Mouse (Mus musculus) layer of hippocampus, postnatal 36 days (tissue): ENCODE data around the gene Rhox4e. TPM values are rescaled to one million over a fixed set of nuclear protein-coding genes. Genes with fewer than 3 reads are reported as not detected.
"Not testable (repeated sequence)": the region's sequence is repeated elsewhere in the genome, so short reads cannot be mapped to it uniquely, and the experiment has no call there.

Experiments
- DNase-seq, 2 experiments: peaks; one replicate each; pipeline ENCODE4 v3.0.0; 2022
- total RNA-seq, 2 experiments: library from RNA; stranded (reverse); gene quantifications; 2 replicates each; pipeline ENCODE4 v1.2.3; 2021

Gene Rhox4e
- not detected for total RNA-seq

DNA sequence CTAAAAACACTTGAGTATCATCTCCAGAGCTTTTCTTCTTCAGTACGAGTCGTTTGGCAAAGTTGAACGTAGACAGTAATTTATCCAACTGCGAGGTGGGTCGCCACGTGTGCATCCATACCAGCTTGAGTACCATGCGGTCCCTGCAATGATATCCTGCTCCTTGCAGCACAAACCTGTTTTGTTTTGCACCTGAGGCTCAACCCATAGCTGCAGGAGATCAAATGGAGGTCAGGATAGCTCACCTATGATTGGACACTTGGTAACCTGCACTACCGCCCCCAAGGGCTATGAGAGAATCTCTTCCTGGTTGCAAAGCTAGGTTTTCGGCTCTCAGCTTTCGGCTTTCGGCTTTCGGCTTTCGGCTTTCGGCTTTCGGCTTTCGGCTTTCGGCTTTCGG, at the start of gene Rhox4e:
Gene Rhox4e (plus strand): TSS at position 301 of the 400 bp plus-strand sequence.
- not testable (repeated sequence) for DNase-seq

GRCm38 (mm10) chrX:37514059-37514458, 43.2 kb upstream of the Rhox4e start, which contains the start of gene Rhox4d:
Gene Rhox4d (plus strand): TSS chrX:37514359.
- not testable (repeated sequence) for DNase-seq

- not testable (repeated sequence) for DNase-seq
Measured at GRCm38 (mm10) chrX:37530152-37530551, 27.1 kb upstream of the Rhox4e start, which contains the start of gene Rhox2e. Gene Rhox2e (plus strand): TSS chrX:37530452.

DNA sequence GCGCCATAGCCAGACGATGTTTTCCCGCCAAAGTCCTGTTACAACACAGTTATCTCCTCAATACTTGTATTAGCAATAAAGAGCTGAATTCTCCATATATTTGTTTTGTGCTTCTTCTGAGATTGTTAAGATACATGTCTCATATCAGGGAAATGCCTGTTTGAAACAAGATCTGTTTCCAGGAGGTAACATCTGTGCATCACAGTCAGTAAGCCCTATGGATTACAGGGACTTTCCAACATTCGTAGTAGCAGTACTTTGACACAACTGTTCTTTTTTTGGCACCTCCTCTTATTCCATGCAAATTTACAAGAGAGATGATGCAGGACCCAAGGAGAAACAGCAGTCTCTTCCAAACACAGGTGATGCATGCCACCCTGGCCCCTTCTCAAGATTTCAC, 15.5 kb upstream of the Rhox4e start, which contains the start of gene Rhox3e:
Gene Rhox3e (plus strand): TSS at position 301 of the 400 bp plus-strand sequence.
- DNase-seq, result not testable (repeated sequence)

GRCm38 (mm10) chrX:37571105-37571504, 13.9 kb downstream of the Rhox4e start, which contains the start of gene Rhox2f:
Gene Rhox2f (plus strand): TSS chrX:37571405.
- not testable (repeated sequence) for DNase-seq

DNA sequence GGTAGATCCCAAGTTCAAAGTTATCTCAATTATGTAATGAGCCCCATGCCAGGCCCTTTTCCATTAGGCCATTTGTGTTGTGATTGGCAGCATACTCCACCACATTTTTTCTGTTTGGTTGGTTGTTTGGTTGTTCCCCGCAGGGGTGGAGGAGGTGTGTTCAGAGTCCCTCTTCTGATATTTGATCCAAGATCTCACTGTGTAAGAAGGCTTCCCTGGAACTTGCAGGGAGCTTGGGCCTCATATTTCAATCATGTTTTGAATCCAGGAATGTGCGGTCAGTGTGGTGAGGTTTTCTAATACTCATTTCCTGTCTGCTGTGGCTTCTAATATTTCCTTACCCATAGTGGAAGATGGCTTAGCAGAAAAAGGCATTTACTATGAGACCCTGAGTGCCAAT, 15.4 kb downstream of the Rhox4e start:
- DNase-seq, result not testable (repeated sequence)

DNA sequence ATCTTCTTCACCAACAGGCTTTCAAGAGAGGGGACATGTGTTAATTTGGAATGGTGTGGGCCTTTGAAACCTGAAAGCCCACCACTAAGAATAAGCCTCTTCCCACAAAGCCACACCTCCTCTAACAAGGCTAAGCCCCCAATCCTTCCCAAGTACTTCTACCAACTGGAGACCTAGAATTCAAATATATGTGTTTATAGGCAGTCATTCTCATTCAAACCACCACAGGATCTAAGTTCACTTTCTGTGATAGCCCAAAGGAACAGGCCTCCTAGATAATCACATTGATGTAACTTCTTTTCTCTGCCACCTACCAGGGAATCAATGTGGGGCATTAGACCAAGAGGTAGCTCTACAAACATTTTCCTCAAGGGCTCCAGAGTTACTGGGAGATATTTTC, 23.5 kb downstream of the Rhox4e start, which contains the start of gene Rhox3f:
Gene Rhox3f (plus strand): TSS at position 301 of the 400 bp plus-strand sequence.
- not testable (repeated sequence) for DNase-seq

- DNase-seq, result not testable (repeated sequence)
Measured at GRCm38 (mm10) chrX:37607604-37608003, 50.4 kb downstream of the Rhox4e start, which contains the start of gene Rhox4f. Gene Rhox4f (minus strand): TSS chrX:37607704.

Other genes starting within 250 kb of the Rhox4e start
- not detected for gene Rhox3a2, start 177.4 kb upstream of the Rhox4e start, total RNA-seq
- gene Rhox4a2, start 166.6 kb upstream of the Rhox4e start, total RNA-seq, result not detected
- gene Rhox2b, start 145.3 kb upstream of the Rhox4e start, total RNA-seq, result not detected
- not detected for gene Rhox4b, start 124.9 kb upstream of the Rhox4e start, total RNA-seq
- gene Rhox2c, start 103.7 kb upstream of the Rhox4e start, total RNA-seq, result not detected
- not detected for gene Rhox3c, start 98.8 kb upstream of the Rhox4e start, total RNA-seq
- gene Rhox4c, start 77.1 kb upstream of the Rhox4e start, total RNA-seq, result not detected
- gene Rhox2d, start 64.0 kb upstream of the Rhox4e start, total RNA-seq, result not detected
- not detected for gene Rhox4d, start 43.1 kb upstream of the Rhox4e start, total RNA-seq
- not detected for gene Rhox2e, start 27.0 kb upstream of the Rhox4e start, total RNA-seq
- gene Rhox3e, start 15.4 kb upstream of the Rhox4e start, total RNA-seq, result not detected
- not detected for gene Rhox2f, start 14.0 kb downstream of the Rhox4e start, total RNA-seq
- gene Rhox3f, start 23.6 kb downstream of the Rhox4e start, total RNA-seq, result not detected
- gene Rhox4f, start 50.3 kb downstream of the Rhox4e start, total RNA-seq, result not detected
- gene Rhox3g, start 71.2 kb downstream of the Rhox4e start, total RNA-seq, result not detected
- not detected for gene Rhox2g, start 86.1 kb downstream of the Rhox4e start, total RNA-seq
- not detected for gene Rhox4g, start 93.9 kb downstream of the Rhox4e start, total RNA-seq
- gene Rhox3h, start 111.4 kb downstream of the Rhox4e start, total RNA-seq, result not detected
- gene Rhox2h, start 115.9 kb downstream of the Rhox4e start, total RNA-seq, result not detected
- gene Rhox5, start 247.4 kb downstream of the Rhox4e start, total RNA-seq, result not detected